Mouse (Mus musculus) brain, embryonic 14.5 days (tissue): ENCODE data around the gene Dnajc21.

ENCODE experiments used
- CTCF ChIP-seq: fragments of 200-500 bp; IDR thresholded peaks from 2 replicates; pipeline ENCODE4 v1.5.1; 2012; ENCODE audit warnings: inconsistent platforms, mild to moderate bottlenecking, moderate library complexity, borderline replicate concordance; ENCODE audit not compliant: insufficient read depth, insufficient read length; ENCODE audit errors: extremely low read depth
- POLR2A ChIP-seq: fragments of 200-500 bp; IDR thresholded peaks from 2 replicates; pipeline ENCODE4 v1.6.1; 2012; ENCODE audit warnings: mild to moderate bottlenecking, inconsistent platforms, borderline replicate concordance; ENCODE audit not compliant: poor library complexity, insufficient read depth, insufficient read length, severe bottlenecking; ENCODE audit errors: extremely low read depth

DNA sequence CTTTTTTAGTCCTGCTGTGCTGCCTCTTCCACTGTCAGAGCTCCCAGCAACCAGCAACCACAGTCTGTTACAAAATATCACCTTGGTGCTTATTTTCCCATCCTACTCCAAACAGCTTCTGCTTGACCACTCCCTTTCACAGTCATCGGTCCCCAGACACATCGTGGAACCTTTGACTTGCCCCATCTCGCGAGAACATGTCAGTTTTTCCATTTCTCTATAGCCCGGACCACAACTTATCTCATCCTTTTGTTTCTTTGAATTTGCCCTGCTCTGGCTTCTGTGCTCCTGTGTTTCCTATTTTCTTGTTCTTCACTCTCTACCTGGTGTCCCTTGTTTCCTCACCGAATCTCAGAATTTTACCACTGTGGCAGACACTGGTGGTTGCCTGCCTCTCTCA is 44.2 kb downstream of the Dnajc21 start:
- TF ChIP-seq CTCF = no peak
- TF ChIP-seq POLR2A = no peak
